Comparison of ENCODE assay signal across 19 mouse cellular contexts in the genomic region with DNA sequence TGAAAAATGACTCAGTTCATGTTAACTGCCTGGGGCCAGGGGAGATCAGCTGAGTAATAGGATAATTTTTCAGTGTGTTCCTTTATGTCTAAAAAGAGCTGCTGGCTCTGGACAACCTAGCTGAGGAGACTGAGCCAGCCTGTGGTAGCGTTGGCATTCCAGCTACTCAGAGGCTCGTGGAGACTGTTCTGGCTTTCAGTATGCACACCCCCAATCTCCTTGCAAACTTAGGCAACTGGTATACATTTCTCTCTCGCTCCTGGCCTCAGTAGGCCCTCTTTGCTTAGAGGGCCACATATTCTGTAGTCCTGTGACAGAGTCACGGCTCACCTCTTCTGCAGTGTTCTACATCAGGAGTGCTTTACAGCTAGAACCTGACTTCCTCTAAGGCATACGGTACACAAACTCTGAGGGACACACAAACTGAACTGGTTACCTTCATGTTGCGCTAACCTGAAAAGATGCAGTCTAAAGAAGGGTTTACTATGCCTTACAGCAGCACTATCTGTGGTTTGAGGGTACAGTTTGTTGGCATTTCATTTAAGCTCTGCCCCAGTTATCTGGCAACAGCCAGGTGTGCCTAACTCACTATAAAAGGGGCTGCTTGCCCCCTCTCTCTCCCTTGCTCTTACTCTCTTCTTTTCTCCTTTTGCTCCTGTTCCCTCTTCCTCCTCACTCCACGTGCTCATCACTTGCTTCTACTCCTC. TPM values are rescaled to one million over a fixed set of nuclear protein-coding genes. Genes with fewer than 3 reads are reported as not detected.
A peak's percentile ranks its signal among the peaks of the same experiment; 100 is the strongest.
DNase-seq lines count a peak whose midpoint lies in the region; ATAC-seq and TF ChIP-seq lines count a peak whose summit lies in the region.
"Had no signal": no experiment of that assay in that cellular context is flagged by ENCODE, and none has a peak within 500 bp of the region (broad histone marks: within the 10 kb centered on the region; RNA-seq: fewer than 3 reads in every experiment).

No protein-coding gene starts in this region.

- no peak overlapping the region for H3K4me3 ChIP-seq in heart, postnatal 0 days (ENCODE audit: low read depth, low read length)
- no peak overlapping the region for H3K4me3 ChIP-seq in thymus, adult 2 months (ENCODE audit: control insufficient read depth, insufficient read depth, low read length)
- H3K4me3 ChIP-seq: embryonic facial prominence, embryonic 13.5 days; forebrain, embryonic 13.5 days; heart, embryonic 12.5 days; hindbrain, embryonic 13.5 days had no signal

- no peak for TF ChIP-seq EP300 in heart, postnatal 0 days (IDR thresholded peaks at IDR 0.05; ENCODE audit: low read depth)

- WGBS in heart, postnatal 0 days, result 82% methylated on average over 7 of the region's 7 CpGs
- 40% methylated on average over 7 of the region's 7 CpGs for WGBS in thymus, adult 2 months

- no peaks in the 10 kb centered on the region for H3K36me3 ChIP-seq in heart, postnatal 0 days (replicated peaks; ENCODE audit: control insufficient read depth, insufficient read depth, low read length)
- H3K36me3 ChIP-seq in thymus, adult 2 months (ENCODE audit: control insufficient read depth, insufficient read depth, low read length), result no peaks in the 10 kb centered on the region
- H3K36me3 ChIP-seq: embryonic facial prominence, embryonic 13.5 days; G1E; heart, embryonic 12.5 days; hindbrain, embryonic 13.5 days had no signal

- H3K9me3 ChIP-seq in heart, postnatal 0 days (replicated peaks; ENCODE audit: control insufficient read depth, low read length), result no peaks in the 10 kb centered on the region
- H3K9me3 ChIP-seq: embryonic facial prominence, embryonic 13.5 days; forebrain, embryonic 13.5 days; G1E; heart, embryonic 12.5 days; hindbrain, embryonic 13.5 days had no signal

- no peaks in the 10 kb centered on the region for H3K27me3 ChIP-seq in heart, postnatal 0 days (ENCODE audit: control insufficient read depth, insufficient read depth, low read length)
- H3K27me3 ChIP-seq in thymus, adult 2 months (ENCODE audit: control insufficient read depth, insufficient read depth, low read length), result no peaks in the 10 kb centered on the region
- H3K27me3 ChIP-seq: embryonic facial prominence, embryonic 13.5 days; forebrain, embryonic 13.5 days; heart, embryonic 12.5 days; hindbrain, embryonic 13.5 days had no signal

- ATAC-seq in heart, postnatal 0 days (ENCODE audit: insufficient read depth, low read depth), result no peak
- ATAC-seq: forebrain, embryonic 13.5 days; forebrain, postnatal 0 days; hindbrain, postnatal 0 days had no signal

- no peak for DNase-seq in heart, postnatal 0 days (ENCODE audit: low spot score)
- DNase-seq in heart, adult 11 months, result no peak
- peak; percentile 58 for DNase-seq in thymus, adult 2 months
- DNase-seq in thymus, postnatal 25 days, result peak; percentile 60
- DNase-seq in embryo, embryonic 11 days, result no peak
- no peak for DNase-seq in urinary bladder, postnatal 36 days (ENCODE audit: low spot score in 2 of 2)
- DNase-seq: adrenal gland, postnatal 10 days; cerebellum, adult 11 months; cerebellum, adult 8-10 months; cerebellum, postnatal 25 days; forebrain, postnatal 0 days; gastrocnemius, postnatal 14 days; heart, postnatal 10 days had no signal

- no peak overlapping the region for H3K4me2 ChIP-seq in heart, postnatal 0 days (ENCODE audit: low read depth, low read length)
- H3K4me2 ChIP-seq: embryonic facial prominence, embryonic 13.5 days; forebrain, embryonic 13.5 days; heart, embryonic 12.5 days; hindbrain, embryonic 13.5 days had no signal

- TF ChIP-seq POLR2A in thymus, adult 2 months (IDR thresholded peaks at IDR 0.05; ENCODE audit: control insufficient read depth, extremely low read depth, insufficient read depth, low read length, poor library complexity), result no peak

- peak overlapping the region; percentile 54; the same call in 1 of the 2 replicates for H3K27ac ChIP-seq in heart, postnatal 0 days (ENCODE audit: low read depth)
- peak overlapping the region; percentile 99 for H3K27ac ChIP-seq in thymus, adult 2 months (ENCODE audit: control insufficient read depth, insufficient read depth, low read length)
- H3K27ac ChIP-seq: embryonic facial prominence, embryonic 13.5 days; forebrain, embryonic 13.5 days; hindbrain, embryonic 13.5 days; hindbrain, postnatal 0 days had no signal

- no peak overlapping the region for H3K9ac ChIP-seq in heart, postnatal 0 days (replicated peaks; ENCODE audit: low read depth, low read length)
- H3K9ac ChIP-seq: embryonic facial prominence, embryonic 13.5 days; forebrain, embryonic 13.5 days; forebrain, postnatal 0 days; heart, embryonic 12.5 days; hindbrain, embryonic 13.5 days had no signal

- TF ChIP-seq CTCF in heart, postnatal 0 days (IDR thresholded peaks at IDR 0.05; ENCODE audit: low read depth), result no peak
- TF ChIP-seq CTCF in thymus, adult 2 months (IDR thresholded peaks at IDR 0.05; ENCODE audit: borderline replicate concordance, control insufficient read depth, extremely low read depth, insufficient read depth, low read length, poor library complexity), result no peak

- peaks cover 9% of the 10 kb centered on the region; the same call in 1 of the 2 replicates for H3K4me1 ChIP-seq in heart, postnatal 0 days (ENCODE audit: control insufficient read depth, insufficient read depth)
- H3K4me1 ChIP-seq in thymus, adult 2 months (replicated peaks; ENCODE audit: control insufficient read depth, insufficient read depth, low read length), result peaks cover 31% of the 10 kb centered on the region
- H3K4me1 ChIP-seq: embryonic facial prominence, embryonic 13.5 days; forebrain, embryonic 13.5 days; hindbrain, embryonic 13.5 days had no signal

RNA-seq across cellular contexts. Expression of gene Cmah, which starts 45.8 kb away (rescaled TPM):
- 1.0 TPM in 1 of 2 replicates, not detected in the other for total RNA-seq in heart, postnatal 0 days (2014; rRNA removed; ENCODE audit: low replicate concordance)
- polyA plus RNA-seq in heart, postnatal 0 days (2015; fragmentation: Nextera tagmentation; extraction: Ambion mirVana), result 0.11 and 0.15 TPM in 2 replicates
- polyA plus RNA-seq in thymus, adult 2 months (2012; rRNA removed), result 14.7 and 15.0 TPM in 2 replicates
- total RNA-seq: forebrain, postnatal 0 days had no signal
- polyA plus RNA-seq: G1E had no signal

Comparison
In these comparisons a context has a peak if more than half of its experiments do, and no peak if none do; other contexts are left out.
1. DNase-seq: peak in thymus, adult 2 months (single experiment) and thymus, postnatal 25 days (single experiment); none in heart, postnatal 0 days (single experiment), heart, adult 11 months (single experiment), embryo, embryonic 11 days (single experiment) and urinary bladder, postnatal 36 days (0 of 2).
2. RNA of gene Cmah, which starts 45.8 kb away (polyA plus RNA-seq): 14.7 to 15.0 TPM in thymus, adult 2 months; 0.11 to 0.15 TPM in heart, postnatal 0 days; every median in the first group is over 10 times any median in the second.